Mouse (Mus musculus): ENCODE measurements around the gene Tspear. TPM values are rescaled to one million over a fixed set of nuclear protein-coding genes. Genes with fewer than 3 reads are reported as not detected.
"Not testable (repeated sequence)": the region's sequence is repeated elsewhere in the genome, so short reads cannot be mapped to it uniquely, and the experiment has no call there.

Tspear gene
- polyA plus RNA-seq, 1 experiment from 2014 or later: 2.8 TPM

DNA sequence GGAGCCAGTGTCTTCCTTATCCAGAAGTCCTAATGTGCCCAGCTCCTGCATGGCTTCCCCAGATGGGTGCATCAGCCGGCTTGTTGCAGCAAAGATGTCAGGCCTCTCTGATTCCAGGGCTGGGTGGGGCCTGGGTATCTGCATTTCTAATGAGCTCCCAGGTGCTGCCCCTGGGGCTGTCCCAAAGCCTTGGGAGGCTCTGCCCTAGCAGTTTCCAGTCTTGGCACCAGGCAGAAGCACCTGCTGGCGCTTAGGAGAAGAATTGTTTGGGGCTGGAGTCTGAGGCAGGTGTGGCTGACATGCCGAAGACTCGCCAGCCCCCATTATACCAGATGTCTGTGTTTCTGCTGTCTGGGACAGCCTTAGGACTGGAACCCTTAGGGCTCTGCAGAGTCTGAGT lies 15.7 kb upstream of the Tspear start:
- H3K27me3 ChIP-seq: 0 out of 2 replicates have a peak, but pooled peaks cover 4% of the 10 kb centered on the region
- H3K9ac ChIP-seq: no peak overlapping the region
- no peaks in the 10 kb centered on the region for H3K36me3 ChIP-seq
- no peak overlapping the region for H3K27ac ChIP-seq
- H3K9me3 ChIP-seq: no peaks in the 10 kb centered on the region
- no peak overlapping the region for H3K4me3 ChIP-seq
- 53% methylated on average over 4 of the region's 4 CpGs for WGBS
- no peak for ATAC-seq (ENCODE audit: insufficient number of reproducible peaks, low FRiP score, low TSS enrichment, low read depth)
- no peak overlapping the region for H3K4me2 ChIP-seq
- H3K4me1 ChIP-seq: peaks cover 22% of the 10 kb centered on the region

DNA sequence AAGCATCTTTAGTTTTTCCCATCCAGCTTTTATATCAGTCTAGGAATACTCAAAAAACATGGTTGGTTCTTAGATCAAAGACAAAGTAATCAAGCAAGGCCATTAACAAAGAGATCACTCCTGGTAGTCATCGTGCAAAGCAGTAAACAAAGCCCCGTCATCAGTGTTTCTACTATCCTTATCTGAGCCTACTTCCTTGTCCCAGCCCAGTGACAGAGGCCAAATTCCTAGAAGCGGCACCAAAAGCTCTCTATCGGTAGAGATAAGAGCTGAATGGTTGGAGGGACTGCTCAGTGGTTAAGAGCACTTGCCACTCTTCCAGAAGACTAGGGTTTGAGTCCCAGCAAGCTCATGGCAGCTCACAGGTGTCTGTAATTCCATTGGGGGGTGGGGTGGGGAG lies 14.8 kb upstream of the Tspear start:
- H3K27ac ChIP-seq: no peak overlapping the region
- 60% methylated on average over 4 of the region's 4 CpGs for WGBS
- no peak overlapping the region for H3K4me3 ChIP-seq
- no peaks in the 10 kb centered on the region for H3K36me3 ChIP-seq
- peaks cover 16% of the 10 kb centered on the region for H3K4me1 ChIP-seq
- no peaks in the 10 kb centered on the region for H3K9me3 ChIP-seq
- no peak overlapping the region for H3K9ac ChIP-seq
- no peak for ATAC-seq (ENCODE audit: insufficient number of reproducible peaks, low FRiP score, low TSS enrichment, low read depth)
- no peak overlapping the region for H3K4me2 ChIP-seq
- 0 out of 2 replicates have a peak, but pooled peaks cover 10% of the 10 kb centered on the region for H3K27me3 ChIP-seq

DNA sequence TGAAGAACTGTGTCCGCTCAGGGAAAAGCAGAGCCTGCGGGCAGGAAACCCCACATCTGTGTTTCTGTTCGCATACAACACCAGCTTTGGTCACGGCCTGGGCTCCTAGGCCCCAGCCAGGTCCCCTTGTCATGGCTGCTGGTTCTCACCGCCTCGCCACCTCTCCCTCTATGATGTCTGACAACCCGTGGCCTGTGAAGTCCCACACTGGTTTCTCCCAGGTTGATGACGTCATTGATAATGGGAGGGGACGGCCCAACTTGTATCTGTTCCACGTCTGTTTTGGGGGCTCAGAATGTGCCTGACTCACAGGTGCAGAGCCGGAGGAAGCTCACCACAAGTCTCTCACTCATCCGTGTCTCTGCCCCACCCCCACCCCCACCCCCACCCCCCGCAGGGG lies 12.6 kb upstream of the Tspear start:
- 49% methylated on average over 13 of the region's 13 CpGs for WGBS
- peaks cover 19% of the 10 kb centered on the region for H3K4me1 ChIP-seq
- no peak overlapping the region for H3K9ac ChIP-seq
- H3K4me2 ChIP-seq: no peak overlapping the region
- no peaks in the 10 kb centered on the region for H3K9me3 ChIP-seq
- H3K4me3 ChIP-seq: no peak overlapping the region
- H3K36me3 ChIP-seq: no peaks in the 10 kb centered on the region
- ATAC-seq (ENCODE audit: insufficient number of reproducible peaks, low FRiP score, low TSS enrichment, low read depth): no peak
- H3K27ac ChIP-seq: no peak overlapping the region
- peaks cover 26% of the 10 kb centered on the region for H3K27me3 ChIP-seq

DNA sequence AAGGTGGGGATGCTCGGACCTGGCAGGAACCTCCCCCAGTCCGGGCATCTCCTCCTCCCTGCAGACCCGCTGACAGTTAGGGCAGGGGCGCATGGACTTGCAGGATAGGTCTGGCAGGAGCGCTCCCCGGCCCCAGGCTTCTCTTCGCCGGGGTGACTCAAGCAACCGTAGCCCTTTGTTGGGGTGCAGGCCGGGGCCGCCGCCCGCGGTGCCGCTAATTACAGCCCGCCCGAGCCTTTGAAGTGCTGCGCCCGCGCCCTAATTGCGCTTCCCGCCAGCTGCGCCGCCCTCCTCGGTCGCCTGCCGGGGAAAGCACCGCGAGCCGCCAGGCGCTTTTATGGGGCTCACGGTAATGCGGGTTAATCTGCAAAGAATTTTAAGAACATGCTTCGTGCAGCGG lies 8.8 kb upstream of the Tspear start:
- ATAC-seq (ENCODE audit: insufficient number of reproducible peaks, low FRiP score, low TSS enrichment, low read depth): peak; percentile 31; the same call in 1 of the 2 replicates
- peaks cover 30% of the 10 kb centered on the region for H3K27me3 ChIP-seq
- no peaks in the 10 kb centered on the region for H3K9me3 ChIP-seq
- no peak overlapping the region for H3K27ac ChIP-seq
- H3K4me1 ChIP-seq: peaks cover 19% of the 10 kb centered on the region
- peak overlapping the region; percentile 83 for H3K4me2 ChIP-seq
- H3K9ac ChIP-seq: 0 out of 2 replicates have a peak overlapping the region, but pooled peaks have one; percentile 10
- no peaks in the 10 kb centered on the region for H3K36me3 ChIP-seq
- under 1% methylated on average over 35 of the region's 35 CpGs for WGBS
- peak overlapping the region; percentile 37 for H3K4me3 ChIP-seq

DNA sequence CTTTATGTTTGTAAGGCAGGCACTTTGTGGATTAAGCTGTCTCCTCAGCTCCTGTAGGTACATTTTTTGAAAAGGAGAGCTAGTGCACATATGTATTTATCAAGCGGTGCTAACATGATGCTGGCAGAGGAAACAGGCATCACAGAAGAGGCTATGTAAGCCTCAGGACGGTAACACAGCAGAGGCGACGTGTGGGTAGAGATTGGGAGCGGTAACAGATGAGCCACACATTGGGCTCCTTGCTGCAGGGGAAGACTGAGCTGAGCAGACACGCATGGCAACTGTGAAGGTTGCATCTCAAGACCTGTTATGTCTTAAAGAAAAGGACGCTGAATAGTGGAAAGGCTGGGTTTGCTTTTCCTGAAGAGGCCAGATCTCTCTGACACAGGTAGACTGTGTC lies 3.4 kb upstream of the Tspear start:
- H3K9ac ChIP-seq: no peak overlapping the region
- H3K4me1 ChIP-seq: peaks cover 8% of the 10 kb centered on the region
- 76% methylated on average over 7 of the region's 7 CpGs for WGBS
- H3K4me3 ChIP-seq: no peak overlapping the region
- no peaks in the 10 kb centered on the region for H3K9me3 ChIP-seq
- no peaks in the 10 kb centered on the region for H3K36me3 ChIP-seq
- H3K4me2 ChIP-seq: no peak overlapping the region
- ATAC-seq (ENCODE audit: insufficient number of reproducible peaks, low FRiP score, low TSS enrichment, low read depth): no peak
- no peak overlapping the region for H3K27ac ChIP-seq
- peaks cover 42% of the 10 kb centered on the region for H3K27me3 ChIP-seq

DNA sequence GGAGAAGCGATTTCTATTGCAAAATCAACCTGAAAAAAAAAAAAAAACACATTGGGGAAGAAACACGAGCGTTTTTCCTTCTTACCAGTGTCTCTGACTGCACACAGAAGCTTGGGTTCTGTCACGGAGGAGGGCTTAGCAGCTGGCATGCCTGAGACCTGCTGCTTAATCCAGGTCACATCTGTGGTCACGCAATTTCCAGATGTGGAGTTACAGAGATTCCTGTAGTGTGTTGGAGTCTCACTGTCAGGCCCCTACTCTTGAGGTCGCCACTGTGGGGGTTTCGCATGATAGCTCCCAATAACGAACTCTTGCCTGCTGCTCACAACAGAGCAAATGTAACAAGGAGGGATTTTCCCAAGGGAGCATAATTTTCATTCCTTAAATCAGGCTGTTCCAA lies 2.2 kb upstream of the Tspear start:
- no peak overlapping the region for H3K4me2 ChIP-seq
- no peak overlapping the region for H3K27ac ChIP-seq
- WGBS: 15% methylated on average over 8 of the region's 8 CpGs
- peaks cover 5% of the 10 kb centered on the region; the same call in 1 of the 2 replicates for H3K4me1 ChIP-seq
- peaks cover 32% of the 10 kb centered on the region for H3K27me3 ChIP-seq
- no peak overlapping the region for H3K9ac ChIP-seq
- no peak for ATAC-seq (ENCODE audit: insufficient number of reproducible peaks, low FRiP score, low TSS enrichment, low read depth)
- no peaks in the 10 kb centered on the region for H3K36me3 ChIP-seq
- no peak overlapping the region for H3K4me3 ChIP-seq
- no peaks in the 10 kb centered on the region for H3K9me3 ChIP-seq

DNA sequence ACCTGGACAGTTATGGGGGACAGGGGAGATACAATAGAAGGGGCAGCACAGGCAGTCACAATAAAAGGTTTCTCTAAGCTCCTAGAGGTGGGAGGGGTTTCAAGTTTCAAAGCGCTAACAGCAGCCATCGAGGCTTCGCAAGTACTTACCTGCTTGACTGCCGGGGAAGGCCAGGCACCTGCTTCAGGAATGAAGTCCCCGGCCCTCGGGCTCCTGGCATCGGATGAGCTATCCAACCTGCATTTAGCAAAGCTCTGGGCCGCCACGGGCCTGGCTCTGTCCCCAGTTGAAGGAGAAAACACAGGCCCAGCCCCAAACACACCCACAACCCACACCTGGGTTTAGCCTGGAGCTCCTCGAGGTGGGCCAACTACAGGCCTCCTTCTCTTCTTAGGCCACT lies 652 bp downstream of the Tspear start:
- ATAC-seq (ENCODE audit: insufficient number of reproducible peaks, low FRiP score, low TSS enrichment, low read depth): no peak
- peaks cover 11% of the 10 kb centered on the region; the same call in 1 of the 2 replicates for H3K4me1 ChIP-seq
- no peak overlapping the region for H3K9ac ChIP-seq
- peaks cover 32% of the 10 kb centered on the region for H3K27me3 ChIP-seq
- H3K4me3 ChIP-seq: peak overlapping the region; percentile 12
- H3K27ac ChIP-seq: 0 out of 2 replicates have a peak overlapping the region, but pooled peaks have one; percentile 12
- H3K36me3 ChIP-seq: no peaks in the 10 kb centered on the region
- WGBS: 18% methylated on average over 10 of the region's 10 CpGs
- no peaks in the 10 kb centered on the region for H3K9me3 ChIP-seq
- H3K4me2 ChIP-seq: 0 out of 2 replicates have a peak overlapping the region, but pooled peaks have one; percentile 24

DNA sequence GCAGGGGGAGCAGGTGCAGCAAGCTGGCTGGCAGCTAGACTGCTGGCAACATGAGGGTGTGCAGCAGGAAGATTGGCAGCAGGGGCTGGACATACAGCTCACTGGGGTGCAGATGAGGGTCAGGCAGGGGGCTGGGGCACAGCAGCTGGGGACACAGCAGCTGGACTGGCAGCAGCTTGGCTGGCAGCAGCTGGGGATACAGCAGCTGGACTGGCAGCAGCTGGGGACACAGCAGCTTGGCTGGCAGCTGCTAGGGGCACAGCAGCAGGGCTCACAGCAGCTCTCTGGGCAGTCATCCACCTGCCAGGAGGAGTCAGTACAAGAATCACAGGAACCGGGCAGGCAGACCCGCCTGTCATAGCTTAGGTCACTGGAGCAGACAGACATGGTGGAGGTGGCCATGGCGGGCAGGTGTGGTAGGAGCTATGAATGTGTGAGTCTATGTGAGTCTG lies 4.0 kb downstream of the Tspear start, which contains the start of gene Gm19402:
Gm19402 (minus strand) TSS at position 402 of the 452 bp plus-strand sequence.
- H3K9me3 ChIP-seq; H3K4me3 ChIP-seq; H3K36me3 ChIP-seq; H3K9ac ChIP-seq; H3K4me2 ChIP-seq; ATAC-seq (ENCODE audit: insufficient number of reproducible peaks, low FRiP score, low TSS enrichment, low read depth); H3K27ac ChIP-seq: not testable (repeated sequence)
- Histone ChIP-seq H3K4me1 (peaks cover 12% of the 10 kb centered on the region; the same call in 1 of the 2 replicates), H3K27me3 (peaks cover 26% of the 10 kb centered on the region)
- WGBS: 74% methylated on average over 3 of the region's 3 CpGs

DNA sequence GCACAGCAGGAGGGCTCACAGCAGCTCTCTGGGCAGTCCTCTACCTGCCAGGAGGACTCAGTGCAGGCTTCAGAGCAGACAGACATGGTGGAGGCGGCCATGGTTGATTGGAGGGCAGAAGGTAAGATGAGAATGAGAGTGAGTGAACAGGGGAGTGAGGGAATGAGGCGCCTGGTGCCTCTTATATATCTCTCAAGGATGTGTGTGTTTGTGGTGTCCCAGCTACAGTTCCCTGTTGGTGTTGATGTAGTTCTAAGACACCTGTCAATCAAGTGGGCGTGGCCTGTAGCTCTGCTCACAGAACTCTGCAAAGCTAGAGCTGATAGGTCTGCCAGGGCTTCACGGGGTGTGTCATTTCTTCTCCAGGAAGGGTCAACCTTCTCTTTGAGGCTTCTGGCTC lies 10.8 kb downstream of the Tspear start, which contains the start of gene Gm9508:
Gm9508 (minus strand) TSS at position 101 of the 400 bp plus-strand sequence.
- Histone ChIP-seq H3K9ac (no peak within 1 kb of the TSS), H3K27ac (no peak within 1 kb of the TSS), H3K4me3 (no peak within 1 kb of the TSS), H3K4me2 (no peak within 1 kb of the TSS), H3K36me3 (no peaks in the 10 kb centered on the region), H3K4me1 (0 out of 2 replicates have a peak, but pooled peaks cover 4% of the 10 kb centered on the region), H3K9me3 (no peaks in the 10 kb centered on the region), H3K27me3 (no peaks in the 10 kb centered on the region)
- WGBS: 37% methylated on average over 4 of the region's 4 CpGs
- ATAC-seq (ENCODE audit: insufficient number of reproducible peaks, low FRiP score, low TSS enrichment, low read depth): no peak

DNA sequence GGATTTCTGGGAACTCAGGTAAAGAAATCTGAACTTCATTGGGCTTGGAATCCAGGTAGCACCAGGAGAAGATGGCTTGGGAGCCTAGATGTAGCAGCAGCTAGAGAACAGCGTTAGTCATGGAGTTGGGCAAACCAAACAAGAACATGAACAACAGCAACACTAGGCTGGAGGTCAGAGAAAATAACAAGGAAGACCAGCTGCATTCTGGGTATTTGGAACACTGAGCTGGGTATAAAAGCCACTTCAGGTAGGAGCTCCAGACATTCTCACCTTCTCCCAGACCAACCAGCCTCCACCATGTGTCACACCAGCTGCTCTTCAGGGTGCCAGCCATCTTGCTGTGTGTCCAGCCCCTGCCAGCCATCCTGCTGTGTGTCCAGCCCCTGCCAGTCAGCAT lies 20.0 kb downstream of the Tspear start, which contains the start of gene Gm10272:
Gm10272 (plus strand) TSS at position 301 of the 400 bp plus-strand sequence.
- H3K27ac ChIP-seq: no peak within 1 kb of the TSS
- peaks cover 3% of the 10 kb centered on the region; the same call in 1 of the 2 replicates for H3K9me3 ChIP-seq
- WGBS: 93% methylated on average over 1 of the region's 1 CpGs
- no peak within 1 kb of the TSS for H3K4me2 ChIP-seq
- H3K9ac ChIP-seq: no peak within 1 kb of the TSS
- no peak within 1 kb of the TSS for H3K4me3 ChIP-seq
- H3K4me1 ChIP-seq: no peaks in the 10 kb centered on the region
- ATAC-seq (ENCODE audit: insufficient number of reproducible peaks, low FRiP score, low TSS enrichment, low read depth): no peak
- H3K27me3 ChIP-seq: no peaks in the 10 kb centered on the region
- no peaks in the 10 kb centered on the region for H3K36me3 ChIP-seq

DNA sequence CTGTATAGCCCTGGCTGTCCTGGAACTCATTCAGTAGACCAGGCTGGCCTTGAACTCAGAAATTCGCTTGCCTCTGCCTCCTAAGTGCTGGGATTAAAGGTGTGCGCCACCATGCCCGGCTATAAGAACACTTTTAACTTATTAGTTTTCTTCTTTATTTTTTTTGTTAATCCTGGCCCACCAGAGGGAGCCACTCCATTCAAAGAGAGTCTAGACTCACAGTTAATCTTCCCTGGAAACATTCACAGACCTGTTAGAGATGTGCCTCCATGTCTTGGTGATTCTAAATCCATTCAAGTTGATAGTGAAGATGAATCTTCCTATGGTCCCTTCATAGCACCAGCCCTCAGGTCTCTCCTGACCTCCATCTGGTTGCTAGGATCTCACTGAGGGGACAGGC lies 23.5 kb downstream of the Tspear start:
- no peak overlapping the region for H3K27ac ChIP-seq
- H3K27me3 ChIP-seq: no peaks in the 10 kb centered on the region
- no peaks in the 10 kb centered on the region for H3K4me1 ChIP-seq
- H3K9ac ChIP-seq: no peak overlapping the region
- no peak for ATAC-seq (ENCODE audit: insufficient number of reproducible peaks, low FRiP score, low TSS enrichment, low read depth)
- no peak overlapping the region for H3K4me3 ChIP-seq
- no peak overlapping the region for H3K4me2 ChIP-seq
- no peaks in the 10 kb centered on the region; the same call in 1 of the 2 replicates for H3K9me3 ChIP-seq
- 80% methylated on average over 3 of the region's 3 CpGs for WGBS
- no peaks in the 10 kb centered on the region for H3K36me3 ChIP-seq

DNA sequence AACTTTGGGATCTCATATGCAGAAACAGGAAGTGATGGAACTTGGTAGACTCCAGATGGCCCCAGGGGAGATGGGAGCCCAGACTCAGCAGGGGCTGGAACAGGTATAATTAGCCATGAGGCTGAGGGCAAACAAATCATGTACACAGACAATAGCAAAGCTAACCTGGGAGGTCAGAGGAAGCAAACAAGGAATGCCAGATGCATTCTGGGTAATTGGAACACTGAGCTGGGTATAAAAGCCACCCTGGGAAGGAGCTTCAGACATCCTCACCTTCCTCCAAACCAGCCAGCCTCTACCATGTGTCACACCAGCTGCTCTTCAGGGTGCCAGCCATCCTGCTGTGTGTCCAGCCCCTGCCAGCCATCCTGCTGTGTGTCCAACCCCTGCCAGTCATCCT lies 24.8 kb downstream of the Tspear start, which contains the start of gene Gm10024:
Gm10024 (plus strand) TSS at position 301 of the 400 bp plus-strand sequence.
- not testable (repeated sequence) for H3K4me2 ChIP-seq; H3K9ac ChIP-seq; H3K27me3 ChIP-seq; H3K4me1 ChIP-seq; H3K9me3 ChIP-seq; H3K36me3 ChIP-seq; H3K4me3 ChIP-seq; H3K27ac ChIP-seq; ATAC-seq (ENCODE audit: insufficient number of reproducible peaks, low FRiP score, low TSS enrichment, low read depth)
